Mouse (Mus musculus) G1E (cell line): ENCODE data around the gene Ntmt1.

ENCODE experiments used
- CTCF ChIP-seq: IDR thresholded peaks from 2 replicates; pipeline ENCODE4 v1.5.1; 2012; ENCODE audit warnings: low read depth, low read length, inconsistent platforms, mixed read lengths
- TAL1 ChIP-seq: conservative IDR thresholded peaks from 2 replicates; pipeline ENCODE4 v1.6.1; 2012; ENCODE audit warnings: low read depth, low read length, inconsistent platforms, mixed read lengths

DNA sequence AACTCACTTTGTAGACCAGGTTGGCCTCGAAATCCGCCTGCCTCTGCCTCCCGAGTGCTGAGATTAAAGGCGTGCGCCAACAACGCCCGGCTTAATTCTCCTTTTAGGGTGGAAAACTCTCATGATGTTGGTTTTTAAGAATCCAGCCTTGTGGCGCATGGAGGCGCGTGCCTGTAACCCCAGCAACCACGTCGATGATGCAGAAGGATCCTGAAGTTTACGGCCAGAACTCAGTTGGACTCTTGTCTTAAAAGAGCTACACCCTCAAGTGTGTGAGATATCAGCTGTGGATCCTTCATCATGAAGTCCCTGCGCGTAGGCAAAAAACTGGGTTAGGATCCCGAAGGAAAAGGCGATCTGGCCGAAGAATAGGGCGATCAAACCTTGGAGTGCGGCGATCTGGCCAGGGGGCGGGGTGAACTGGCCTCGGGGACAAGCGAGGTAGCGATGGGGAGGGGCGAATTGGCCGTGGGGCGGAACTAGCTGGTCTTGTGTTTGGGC is 429 bp upstream of the Ntmt1 start:
- no peak for TF ChIP-seq TAL1
- TF ChIP-seq CTCF, result no peak
